Mouse (Mus musculus) heart, embryonic 11.5 days (tissue): Measurements from ENCODE around the gene Fcrl5. TPM values are rescaled to one million over a fixed set of nuclear protein-coding genes. Genes with fewer than 3 reads are reported as not detected.

Experiments used
- ATAC-seq: fragments of 200-750 bp; cut with Nextera tagmentation; replicated peaks from 2 replicates; pipeline ENCODE4 v1.8.0; 2017; ENCODE audit warnings: moderate library complexity; ENCODE audit not compliant: insufficient number of reproducible peaks, low FRiP score, low TSS enrichment
- H3K27ac ChIP-seq: fragments of 300-500 bp; sonication (generic); 2 replicates; pipeline ENCODE4 v1.5.1; 2014; ENCODE audit warnings: mild to moderate bottlenecking, low read depth, low read length
- H3K27me3 ChIP-seq: fragments of 300-500 bp; sonication (generic); 2 replicates; pipeline ENCODE4 v1.6.1; 2014; ENCODE audit warnings: mild to moderate bottlenecking, low read length, mixed read lengths; ENCODE audit not compliant: control insufficient read depth, insufficient read depth
- H3K36me3 ChIP-seq: fragments of 300-500 bp; sonication (generic); 2 replicates; pipeline ENCODE4 v1.6.1; 2014; ENCODE audit warnings: mild to moderate bottlenecking, low read length, moderate library complexity, mixed read lengths; ENCODE audit not compliant: control insufficient read depth, insufficient read depth
- H3K4me1 ChIP-seq: fragments of 300-500 bp; sonication (generic); 2 replicates; pipeline ENCODE4 v1.6.1; 2014; ENCODE audit warnings: low read length; ENCODE audit not compliant: control insufficient read depth, insufficient read depth
- H3K4me2 ChIP-seq: fragments of 300-500 bp; sonication (generic); 2 replicates; pipeline ENCODE4 v1.6.1; 2014; ENCODE audit warnings: mild to moderate bottlenecking, moderate library complexity
- H3K4me3 ChIP-seq: fragments of 300-500 bp; sonication (generic); 2 replicates; pipeline ENCODE4 v1.5.1; 2014; ENCODE audit warnings: low read depth, low read length
- H3K9ac ChIP-seq: fragments of 300-500 bp; sonication (generic); 2 replicates; pipeline ENCODE4 v1.6.1; 2014; ENCODE audit warnings: mild to moderate bottlenecking, low read depth, low read length, moderate library complexity
- H3K9me3 ChIP-seq: fragments of 300-500 bp; sonication (generic); replicated peaks from 2 replicates; pipeline ENCODE4 v1.6.1; 2016; ENCODE audit warnings: low read length; ENCODE audit not compliant: control insufficient read depth
- WGBS: fragments of 180-500 bp; shearing (Covaris S2); extraction: QIAGEN DNeasy Blood & Tissue Kit; methylation state at CpG from one replicate; pipeline ENCODE4 v1.1.7; 2014; ENCODE audit not compliant: insufficient replicate concordance; 5-methylcytosine and 5-hydroxymethylcytosine counted together
- polyA plus RNA-seq: library from polyadenylated mRNA; unstranded; fragments of >200 nt; fragmentation: Nextera tagmentation; extraction: Ambion mirVana; gene quantifications from 2 replicates; pipeline ENCODE4 v1.2.1, GENCODE M21; 2014

Fcrl5 gene
- polyA plus RNA-seq, 1 experiment from 2014 or later: not detected

GRCm38 (mm10) chr3:87504749-87505425 is 69.3 kb downstream of the Fcrl5 start:
- Histone ChIP-seq H3K4me1 (peaks cover 14% of the 10 kb centered on the region), H3K4me3 (no peak overlapping the region), H3K27me3 (peaks cover 2% of the 10 kb centered on the region; the same call in 1 of the 2 replicates), H3K4me2 (no peak overlapping the region), H3K9ac (no peak overlapping the region), H3K27ac (no peak overlapping the region), H3K9me3 (no peaks in the 10 kb centered on the region), H3K36me3 (no peaks in the 10 kb centered on the region)
- no peak for ATAC-seq
- WGBS: 42% methylated on average over 4 of the region's 4 CpGs

GRCm38 (mm10) chr3:87506456-87507416 is 71.2 kb downstream of the Fcrl5 start:
- H3K4me3 ChIP-seq: no peak overlapping the region
- ATAC-seq: no peak
- no peaks in the 10 kb centered on the region for H3K9me3 ChIP-seq
- H3K4me2 ChIP-seq: no peak overlapping the region
- H3K27me3 ChIP-seq: no peaks in the 10 kb centered on the region; the same call in 1 of the 2 replicates
- H3K9ac ChIP-seq: no peak overlapping the region
- H3K27ac ChIP-seq: no peak overlapping the region
- 69% methylated on average over 12 of the region's 12 CpGs for WGBS
- no peaks in the 10 kb centered on the region for H3K36me3 ChIP-seq
- H3K4me1 ChIP-seq: peaks cover 15% of the 10 kb centered on the region

GRCm38 (mm10) chr3:87508205-87508901 is 72.8 kb downstream of the Fcrl5 start:
- Histone ChIP-seq H3K9me3 (no peaks in the 10 kb centered on the region), H3K36me3 (no peaks in the 10 kb centered on the region), H3K4me1 (peaks cover 28% of the 10 kb centered on the region), H3K27me3 (no peaks in the 10 kb centered on the region), H3K4me2 (peak overlapping the region; percentile 58), H3K27ac (no peak overlapping the region), H3K4me3 (no peak overlapping the region), H3K9ac (no peak overlapping the region; the same call in 1 of the 2 replicates)
- 27% methylated on average over 17 of the region's 17 CpGs for WGBS
- ATAC-seq: 0 out of 2 replicates have a peak, but pooled peaks have one; percentile 55

- Histone ChIP-seq H3K27ac (no peak overlapping the region), H3K27me3 (no peaks in the 10 kb centered on the region), H3K4me2 (no peak overlapping the region), H3K9ac (no peak overlapping the region), H3K4me3 (no peak overlapping the region), H3K9me3 (no peaks in the 10 kb centered on the region), H3K36me3 (no peaks in the 10 kb centered on the region), H3K4me1 (peaks cover 28% of the 10 kb centered on the region)
- no peak for ATAC-seq
- WGBS: 35% methylated on average over 4 of the region's 4 CpGs
Measured at GRCm38 (mm10) chr3:87509061-87509460, 73.5 kb downstream of the Fcrl5 start.

GRCm38 (mm10) chr3:87510832-87511231 is 75.3 kb downstream of the Fcrl5 start:
- no peak for ATAC-seq
- no peaks in the 10 kb centered on the region for H3K36me3 ChIP-seq
- 89% methylated on average over 9 of the region's 9 CpGs for WGBS

GRCm38 (mm10) chr3:87511971-87512765 is 76.6 kb downstream of the Fcrl5 start:
- WGBS: 18% methylated on average over 16 of the region's 16 CpGs
- H3K9me3 ChIP-seq: no peaks in the 10 kb centered on the region
- ATAC-seq: peak; percentile 43; the same call in 1 of the 2 replicates
- peaks cover 48% of the 10 kb centered on the region for H3K4me1 ChIP-seq
- no peak overlapping the region for H3K4me3 ChIP-seq
- peak overlapping the region; percentile 52 for H3K4me2 ChIP-seq
- no peaks in the 10 kb centered on the region for H3K27me3 ChIP-seq
- H3K9ac ChIP-seq: peak overlapping the region; percentile 52; the same call in 1 of the 2 replicates
- no peaks in the 10 kb centered on the region for H3K36me3 ChIP-seq
- no peak overlapping the region for H3K27ac ChIP-seq

More at GRCm38 (mm10) chr3:87510832-87511231, 75.3 kb downstream of the Fcrl5 start:
- H3K4me2 ChIP-seq: no peak overlapping the region
- no peaks in the 10 kb centered on the region for H3K9me3 ChIP-seq
- no peak overlapping the region for H3K9ac ChIP-seq
- no peaks in the 10 kb centered on the region for H3K27me3 ChIP-seq
- H3K4me1 ChIP-seq: peaks cover 39% of the 10 kb centered on the region
- H3K4me3 ChIP-seq: no peak overlapping the region
- H3K27ac ChIP-seq: no peak overlapping the region

GRCm38 (mm10) chr3:87515567-87516081 is 80.1 kb downstream of the Fcrl5 start:
- Histone ChIP-seq H3K4me3 (no peak overlapping the region), H3K4me1 (peaks cover 36% of the 10 kb centered on the region), H3K4me2 (peak overlapping the region; percentile 23), H3K9ac (peak overlapping the region; percentile 29), H3K36me3 (no peaks in the 10 kb centered on the region), H3K27me3 (no peaks in the 10 kb centered on the region), H3K27ac (no peak overlapping the region), H3K9me3 (no peaks in the 10 kb centered on the region)
- ATAC-seq: no peak
- 18% methylated on average over 13 of the region's 13 CpGs for whole genome bisulfite sequencing
